Mouse (Mus musculus): ENCODE data around the gene Tmbim6.
"Not testable (repeated sequence)": the region's sequence is repeated elsewhere in the genome, so short reads cannot be mapped to it uniquely, and the experiment has no call there.

DNA sequence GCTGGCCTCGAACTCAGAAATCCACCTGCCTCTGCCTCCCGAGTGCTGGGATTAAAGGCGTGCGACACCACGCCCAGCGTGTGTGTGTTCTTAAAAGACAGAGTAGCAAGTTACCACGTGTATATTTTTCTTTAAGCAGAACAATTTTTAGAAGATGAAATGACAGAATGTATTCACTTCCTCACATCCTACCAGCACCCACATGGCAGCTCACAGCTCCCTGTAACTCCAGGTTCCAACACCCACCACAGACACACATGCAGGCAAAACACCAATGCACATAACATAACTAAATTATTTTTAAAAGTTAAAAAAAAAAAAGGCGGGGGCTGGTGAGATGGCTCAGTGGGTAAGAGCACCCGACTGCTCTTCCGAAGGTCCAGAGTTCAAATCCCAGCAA is 53.5 kb downstream of the Tmbim6 start:
- TF ChIP-seq CTCF, EP300 (IDR thresholded peaks at IDR 0.05; ENCODE audit: low read depth): not testable (repeated sequence)

Data from liver, embryonic 14.5 days (tissue).